Mouse (Mus musculus) left cerebral cortex, adult 18-20 months (tissue): ENCODE results near the gene Bcl9. TPM values are rescaled to one million over a fixed set of nuclear protein-coding genes. Genes with fewer than 3 reads are reported as not detected.

Source experiments
- DNase-seq, 2 experiments: peaks; one replicate each; pipeline ENCODE4 v3.0.0; 2021 to 2022; ENCODE audit warnings: low spot score in 2 of 2, mixed read lengths in 1 of 2
- long read RNA-seq, 2 experiments: library from polyadenylated mRNA; stranded (forward); transcript quantifications; one replicate each; pipeline ENCODE4 v2.0.0; 2021
- total RNA-seq, 2 experiments: library from RNA; stranded (reverse); gene quantifications; 2 replicates each; pipeline ENCODE4 v1.2.3; 2021

Bcl9 gene
- total RNA-seq: 10 to 100 TPM; 52.1 to 58.1 TPM
- long read RNA-seq, experiment 1, partial matches to known transcripts: 24 of 39 reads
- long read RNA-seq, experiment 1, other reads (novel, unspliced or antisense): 14 of 39 reads
- long read RNA-seq, experiment 2, full-length matches to known transcripts: 1 of 19 reads
- long read RNA-seq, experiment 2, partial matches to known transcripts: 9 of 19 reads
- long read RNA-seq, experiment 2, other reads (novel, unspliced or antisense): 9 of 19 reads

- peak; percentile 76 to 82 for DNase-seq
These were observed at the start of gene Bcl9 for GRCm38 (mm10) chr3:97297553-97298432. Gene Bcl9 (minus strand): TSS chr3:97297917.

DNA sequence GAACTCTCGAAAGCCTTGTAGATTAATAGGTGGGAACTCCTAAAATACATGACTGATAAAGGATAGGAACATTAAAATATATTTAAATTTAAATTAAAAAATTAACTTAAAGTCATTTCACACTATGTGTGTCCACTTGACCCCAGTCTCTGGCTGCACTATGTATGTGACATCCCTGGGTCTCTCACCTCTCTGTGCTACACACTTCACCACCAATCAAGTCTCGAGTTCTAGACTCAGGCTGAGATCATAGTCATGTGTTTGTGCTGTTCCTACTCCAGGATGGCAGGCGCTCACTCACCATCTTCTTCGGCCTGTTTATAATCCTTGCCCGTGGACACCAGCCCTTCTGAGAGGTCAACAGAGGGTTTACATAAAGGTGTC lies 41.5 kb upstream of the Bcl9 start:
- no peak for DNase-seq

DNA sequence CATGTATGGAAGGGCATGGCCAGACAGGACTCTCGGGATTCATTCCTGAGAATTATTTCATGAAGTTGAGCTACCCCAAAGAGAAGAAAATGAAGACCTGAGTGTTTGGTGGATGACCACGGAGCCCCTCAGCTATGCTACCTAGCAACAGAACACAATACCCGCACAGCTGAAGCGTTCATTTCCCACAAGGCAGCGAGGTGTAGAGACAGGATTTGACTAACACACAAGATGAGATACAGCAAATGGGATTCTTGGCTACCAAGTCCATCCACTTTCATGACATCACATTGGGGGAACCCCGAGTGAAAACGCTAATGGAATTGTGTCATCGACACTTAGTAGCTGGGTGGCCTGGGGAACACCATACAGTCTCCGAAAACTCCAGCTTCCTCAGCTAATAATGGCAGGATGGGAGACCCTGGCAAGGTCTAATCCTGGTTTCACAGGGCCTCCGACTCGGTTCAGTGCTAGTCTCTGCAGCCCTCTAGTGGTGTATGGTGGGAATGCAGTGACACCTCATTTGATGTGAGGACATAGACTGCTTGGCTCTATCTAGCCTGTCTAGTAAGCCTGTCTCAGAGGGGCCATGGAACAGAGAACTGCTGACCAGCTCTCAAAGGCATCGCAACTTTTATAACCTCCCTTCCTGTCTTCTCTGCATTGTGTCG lies 40.9 kb upstream of the Bcl9 start:
- DNase-seq: peak; percentile 91 to 97

DNA sequence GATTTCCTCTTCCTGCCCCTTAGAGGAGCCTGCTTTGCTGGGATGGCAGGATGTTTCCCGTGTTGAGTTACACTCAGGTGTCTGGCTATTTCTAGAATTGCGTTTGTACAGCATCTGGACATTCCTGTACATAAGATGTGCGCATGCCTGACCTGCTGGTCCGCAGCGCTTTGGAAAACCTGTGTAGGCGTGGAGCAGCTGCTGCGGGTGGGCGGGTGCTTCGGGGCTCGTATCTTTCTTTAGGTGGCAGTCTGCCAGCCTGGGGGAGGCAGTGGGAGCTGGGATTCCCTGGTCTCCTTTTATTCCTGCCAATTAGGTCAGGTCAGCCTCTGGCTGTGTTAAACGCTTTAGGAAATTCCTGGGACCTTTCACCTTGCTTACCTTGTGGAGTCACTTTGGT lies 39.6 kb upstream of the Bcl9 start:
- peak; percentile 45 to 69 for DNase-seq

DNA sequence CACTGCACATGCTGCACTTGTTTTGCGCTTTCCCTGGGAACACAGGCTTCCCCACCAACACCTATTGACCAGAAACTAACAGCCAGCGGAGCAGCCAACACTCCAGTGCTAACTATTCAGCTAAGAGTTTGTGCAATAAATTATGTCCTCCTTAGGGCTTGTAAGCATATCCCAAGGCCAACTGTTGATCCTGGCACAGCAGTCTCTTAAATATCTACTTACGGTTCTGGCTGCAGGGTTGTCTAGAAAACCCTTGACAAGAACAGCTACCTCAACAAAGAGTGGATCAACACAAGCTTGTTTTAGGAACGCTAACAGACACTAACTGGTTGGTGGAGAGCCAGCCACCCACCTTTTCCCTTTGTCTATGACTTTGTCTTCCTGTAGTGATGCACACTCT lies 38.6 kb upstream of the Bcl9 start:
- no peak for DNase-seq

GRCm38 (mm10) chr3:97334618-97335017 lies 36.9 kb upstream of the Bcl9 start:
- no peak for DNase-seq

GRCm38 (mm10) chr3:97332172-97332571 lies 34.5 kb upstream of the Bcl9 start:
- DNase-seq: peak in 1 of 2 experiments; percentile 44

DNA sequence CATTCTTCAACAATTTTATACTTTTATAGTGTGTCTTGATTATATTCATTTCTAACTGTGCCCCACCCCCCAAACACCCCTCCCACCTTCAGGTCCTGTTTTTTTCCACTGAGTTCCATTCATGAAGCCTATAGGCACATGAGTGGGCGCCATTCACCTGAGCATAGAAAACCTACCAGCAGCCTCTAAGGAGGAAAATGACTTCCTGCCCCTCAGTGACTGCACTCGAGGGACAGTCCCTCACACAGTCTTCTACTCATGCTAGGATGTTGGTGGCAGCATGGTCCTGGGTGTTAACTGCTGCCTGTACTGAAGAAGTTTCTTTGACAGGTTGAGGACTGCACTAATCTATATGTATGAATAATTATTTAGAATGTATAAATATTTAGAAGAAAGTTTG lies 30.1 kb upstream of the Bcl9 start:
- DNase-seq: no peak

DNA sequence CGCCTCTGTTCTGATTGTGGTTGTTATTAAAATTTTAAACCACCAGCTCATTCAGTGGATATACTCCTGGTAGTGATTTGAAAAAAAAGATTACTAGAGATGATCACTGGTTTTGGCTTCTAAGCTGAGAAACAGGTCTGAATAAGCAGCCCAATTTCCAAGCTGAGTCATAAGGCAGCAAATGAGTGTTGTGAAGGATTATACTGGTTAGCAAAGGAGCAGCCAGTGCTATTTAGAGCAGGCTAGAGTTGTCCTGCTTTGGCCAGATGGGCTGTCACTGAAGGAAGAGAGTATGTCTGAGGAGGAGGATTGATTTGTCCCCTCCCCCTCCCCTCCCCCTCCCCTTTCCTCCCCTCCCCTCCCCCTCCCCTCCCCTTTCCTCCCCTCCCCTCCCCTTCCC lies 29.6 kb upstream of the Bcl9 start:
- no peak for DNase-seq

GRCm38 (mm10) chr3:97325621-97326345 lies 28.1 kb upstream of the Bcl9 start:
- no peak for DNase-seq

- no peak for DNase-seq
These were observed 26.3 kb upstream of the Bcl9 start for GRCm38 (mm10) chr3:97324046-97324445.

DNA sequence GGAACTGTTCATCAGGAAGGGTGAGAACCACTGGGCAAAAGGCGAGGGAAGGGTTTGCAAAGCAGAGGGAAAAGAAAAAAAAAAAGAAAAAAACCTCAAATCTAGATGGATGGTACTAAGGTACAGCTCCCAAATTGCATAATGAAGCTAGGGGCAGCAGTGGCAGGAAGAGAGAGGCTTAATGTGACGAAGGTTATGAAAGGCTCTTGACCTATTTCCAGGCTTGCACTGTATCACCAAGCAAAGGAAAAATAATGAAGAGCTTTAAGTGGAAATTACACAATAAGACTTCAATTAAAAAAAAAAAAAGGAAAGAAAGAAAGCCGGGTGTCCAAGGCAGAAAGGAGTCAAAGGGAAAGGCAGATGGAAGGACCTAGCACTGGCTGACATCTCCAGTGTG lies 19.6 kb upstream of the Bcl9 start:
- DNase-seq: no peak

- DNase-seq: no peak
These were observed 15.7 kb upstream of the Bcl9 start for GRCm38 (mm10) chr3:97313431-97313830.

GRCm38 (mm10) chr3:97311998-97312397 lies 14.3 kb upstream of the Bcl9 start:
- DNase-seq: peak; percentile 79 to 88

DNA sequence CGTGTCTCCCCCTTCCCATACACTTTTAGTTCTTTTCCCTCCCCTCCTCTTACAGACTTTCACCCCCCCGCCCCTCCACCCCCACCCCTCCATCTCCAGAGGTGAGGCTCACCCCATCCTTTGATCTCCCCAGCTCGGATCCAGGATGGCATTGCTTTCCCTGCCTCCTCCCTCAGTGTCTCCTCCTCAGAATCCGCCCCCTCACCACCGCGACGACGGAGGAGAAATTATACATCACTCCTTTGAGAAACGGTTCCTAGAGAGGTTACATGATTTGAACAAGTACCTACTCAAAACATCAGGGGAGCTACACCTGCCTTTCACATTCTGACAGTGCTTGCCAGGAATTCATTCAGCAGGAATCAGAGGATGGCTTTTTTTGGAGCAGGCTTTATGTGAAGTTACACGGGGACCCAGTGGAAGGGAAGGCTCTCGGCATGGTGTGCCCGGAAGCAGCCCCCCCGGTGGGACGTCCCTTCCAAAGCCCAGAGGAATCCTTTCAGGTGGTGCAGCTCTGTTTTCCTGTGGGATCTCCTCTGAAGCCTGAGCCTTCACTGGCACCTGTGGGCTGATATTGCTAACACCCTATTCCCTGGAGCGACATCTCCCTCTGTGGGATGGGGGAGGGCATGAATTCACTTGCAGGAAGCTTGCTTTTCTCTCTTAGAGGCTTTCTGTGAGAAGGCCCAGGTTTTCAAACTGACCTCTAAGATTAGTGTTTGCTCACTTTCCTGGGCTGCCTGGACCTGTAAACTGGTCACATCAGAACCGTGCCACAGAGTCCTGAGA lies 12.2 kb upstream of the Bcl9 start:
- no peak for DNase-seq

DNA sequence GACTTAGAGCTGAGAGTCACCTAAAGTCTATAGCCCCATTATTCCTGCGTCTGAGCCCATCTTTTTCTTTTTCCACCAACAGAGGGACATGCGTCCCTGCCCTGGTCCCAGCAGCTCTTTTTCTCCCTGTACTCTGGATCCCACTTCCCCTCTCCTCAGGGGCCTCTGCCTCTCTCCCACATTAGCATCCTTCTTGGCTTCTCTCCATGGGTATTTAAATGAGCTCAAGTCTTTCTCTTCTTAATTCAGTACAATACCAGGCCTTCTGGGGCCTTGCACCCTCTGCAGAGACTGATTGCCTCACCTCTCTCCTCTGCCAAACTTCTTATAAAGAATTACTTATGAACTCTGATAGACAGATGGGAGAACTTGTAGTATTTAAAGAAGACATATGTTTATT lies 10.7 kb upstream of the Bcl9 start:
- DNase-seq: no peak

DNA sequence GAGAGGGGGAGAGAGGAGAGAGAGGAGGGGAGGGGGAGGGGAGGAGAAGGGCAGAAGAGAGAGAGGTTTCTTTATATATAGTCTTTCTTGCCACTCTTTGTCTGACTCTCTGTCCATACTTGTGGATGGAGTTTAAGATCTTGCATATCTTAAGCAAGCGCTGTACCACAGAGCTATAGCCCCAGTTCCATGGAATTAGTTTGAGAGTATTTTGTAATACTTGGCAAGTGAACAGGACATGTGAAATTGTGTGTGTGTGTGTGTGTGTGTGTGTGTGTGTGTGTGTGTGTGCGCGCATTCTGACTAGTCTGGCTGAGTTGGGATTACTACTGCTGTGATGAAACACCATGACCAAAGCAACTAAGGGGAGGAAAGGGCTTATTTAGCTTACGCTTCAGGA lies 8.2 kb upstream of the Bcl9 start:
- no peak for DNase-seq

DNA sequence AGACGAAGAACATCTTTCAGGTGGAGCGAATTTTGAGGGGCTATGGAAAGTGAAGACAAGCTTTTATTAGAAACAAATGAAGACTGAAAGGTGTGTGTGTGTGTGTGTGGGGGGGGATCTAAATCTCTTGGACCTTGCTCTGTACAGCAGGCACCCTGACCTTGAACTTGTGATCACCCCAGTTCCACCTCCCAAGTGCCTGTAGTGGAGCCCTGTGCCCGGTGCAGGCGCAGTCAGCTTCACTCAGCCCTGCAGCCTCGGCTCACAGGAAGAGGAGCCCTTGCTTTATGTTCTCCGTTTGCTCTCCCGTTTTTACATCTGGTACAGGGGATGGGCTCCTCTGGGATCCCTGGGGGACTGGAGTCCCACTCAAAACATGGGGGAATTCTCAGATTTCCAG lies 3.9 kb upstream of the Bcl9 start:
- DNase-seq: no peak

- DNase-seq: no peak
These were observed 2.7 kb upstream of the Bcl9 start for GRCm38 (mm10) chr3:97300370-97300769.

- no peak for DNase-seq
These were observed 2.2 kb upstream of the Bcl9 start for GRCm38 (mm10) chr3:97299885-97300284.
